Mouse (Mus musculus) telencephalon, adult 2 months (tissue): ENCODE data around the gene Prl8a2.

ENCODE experiments used
- DNase-seq: peaks from one replicate; pipeline ENCODE4 v3.0.0-alpha.2; 2011; ENCODE audit warnings: low read depth, low spot score

Prl8a2 gene

DNA sequence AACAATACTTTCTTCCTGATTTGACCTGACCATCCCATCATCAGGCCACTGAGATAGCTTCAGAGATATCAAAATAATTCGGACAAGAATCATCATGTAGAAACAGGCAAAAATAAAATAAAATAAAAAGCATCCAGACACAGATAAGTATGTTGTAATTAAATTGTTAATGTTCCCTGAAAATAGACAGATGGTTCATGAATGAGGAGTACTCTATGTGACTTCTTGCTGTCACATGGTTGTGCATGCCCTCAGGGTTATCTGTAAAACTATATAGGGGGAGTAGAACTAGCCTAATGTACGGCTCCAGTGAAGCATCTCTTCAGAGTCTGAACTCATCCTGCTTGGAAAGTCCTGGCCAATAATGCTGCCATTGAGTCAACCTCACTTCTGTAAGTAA lies at the start of gene Prl8a2:
Prl8a2 (plus strand) TSS at position 301 of the 400 bp plus-strand sequence.
- no peak for DNase-seq

DNA sequence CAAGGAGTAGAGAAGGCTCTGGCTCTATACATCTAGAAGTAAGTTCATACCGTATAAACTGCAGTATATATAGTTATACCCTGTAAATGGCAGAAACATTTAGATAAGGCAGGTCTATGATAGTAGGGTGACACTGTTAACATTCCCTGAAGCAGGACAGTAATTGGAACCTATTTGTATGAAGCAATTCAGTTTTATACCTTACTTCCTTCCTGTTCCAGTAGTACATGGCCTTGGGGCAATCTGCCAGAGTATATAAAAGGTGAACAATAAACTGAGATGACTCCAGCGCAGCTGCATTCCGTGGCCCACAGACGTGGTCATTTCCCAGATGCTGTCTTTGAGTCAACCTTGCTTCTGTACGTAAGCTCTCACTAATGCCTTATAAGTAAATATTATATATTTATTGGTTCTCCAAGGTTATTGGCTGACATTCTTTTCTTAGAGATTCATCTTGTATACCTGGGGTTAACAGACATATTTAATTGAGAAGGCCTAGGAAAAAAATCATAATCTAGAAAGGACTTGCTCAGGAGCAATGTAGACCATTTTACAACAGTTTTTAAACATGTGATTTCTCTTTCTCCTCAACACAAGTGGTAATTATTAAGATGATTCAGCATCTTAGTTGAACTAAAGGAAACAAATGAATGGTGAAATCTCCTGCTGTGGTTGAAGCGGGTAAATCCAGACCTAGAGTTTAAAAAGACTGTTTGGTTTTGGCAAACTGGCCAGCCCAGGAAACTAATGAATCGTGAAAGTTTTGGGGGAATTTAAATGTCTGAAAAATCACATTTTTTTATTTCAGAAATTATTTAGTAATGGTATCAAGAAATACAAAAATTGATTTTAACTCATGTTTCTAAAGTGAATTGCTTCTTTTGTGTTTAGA lies 32.9 kb upstream of the Prl8a2 start, which contains the start of gene Prl6a1:
Prl6a1 (plus strand) TSS at position 294 of the 892 bp plus-strand sequence.
- DNase-seq: no peak

DNA sequence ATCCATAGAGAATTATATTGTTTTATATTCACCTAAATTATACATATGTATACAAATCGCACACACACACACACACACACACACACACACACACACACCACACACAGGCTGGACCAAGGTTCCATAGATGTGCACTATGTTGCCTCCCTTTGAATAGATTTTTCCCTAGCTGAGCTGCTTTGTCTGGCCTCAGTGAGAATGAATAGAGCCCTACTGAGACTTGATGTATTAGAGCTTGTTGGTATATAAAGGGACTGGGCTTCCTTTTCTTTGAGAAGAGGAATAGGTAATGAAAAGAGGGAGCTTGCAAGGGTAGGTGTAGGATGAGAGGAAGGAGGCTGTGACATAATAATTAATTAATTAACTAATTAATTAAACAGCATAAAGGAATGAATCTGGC lies 10.5 kb upstream of the Prl8a2 start:
- no peak for DNase-seq

DNA sequence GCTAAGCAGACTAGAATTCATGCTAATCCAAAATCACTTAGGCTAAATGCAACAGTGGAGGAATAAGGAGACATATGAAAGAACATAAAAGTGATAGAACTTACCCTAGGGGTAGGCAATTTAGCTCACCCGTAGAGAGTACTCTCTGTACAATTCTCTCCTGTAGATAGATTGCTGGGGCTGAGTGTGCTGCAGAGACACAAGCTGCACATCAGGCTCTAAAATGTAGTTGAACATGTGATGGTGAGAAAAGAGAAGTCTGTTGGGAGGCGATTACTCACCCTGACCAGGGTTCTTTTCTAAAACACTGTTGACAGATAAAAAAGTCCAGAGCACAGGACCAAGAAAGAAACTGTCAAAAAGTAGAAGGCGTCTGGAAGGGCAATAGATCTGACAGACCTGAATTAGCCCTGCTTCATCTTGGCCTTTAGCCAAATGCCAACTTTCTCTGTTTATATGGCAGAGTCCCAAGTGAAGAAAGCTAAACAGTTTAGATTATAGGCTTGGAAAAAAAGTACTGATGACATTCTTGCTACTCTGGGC lies 2.7 kb upstream of the Prl8a2 start:
- no peak for DNase-seq

DNA sequence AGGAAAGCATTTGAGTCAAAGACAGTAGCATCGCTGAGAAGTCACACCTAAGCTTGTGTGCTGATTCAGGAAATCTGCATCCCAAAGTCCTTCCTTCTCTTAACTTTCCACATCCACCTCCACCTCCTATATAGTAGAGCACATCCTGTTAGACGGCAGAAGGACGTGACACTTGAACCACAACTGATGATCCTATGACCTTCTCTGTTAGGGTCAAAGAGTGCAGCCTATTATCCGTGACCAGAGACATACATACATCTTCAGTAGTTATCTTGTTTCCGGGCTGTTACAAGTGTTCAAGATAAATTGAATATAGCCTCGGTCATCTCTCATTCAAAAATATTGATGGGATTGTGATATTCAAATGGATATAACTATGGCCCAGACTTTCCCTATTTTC lies 45.3 kb downstream of the Prl8a2 start, which contains the start of gene Prl2b1:
Prl2b1 (minus strand) TSS at position 101 of the 400 bp plus-strand sequence.
- DNase-seq: no peak

DNA sequence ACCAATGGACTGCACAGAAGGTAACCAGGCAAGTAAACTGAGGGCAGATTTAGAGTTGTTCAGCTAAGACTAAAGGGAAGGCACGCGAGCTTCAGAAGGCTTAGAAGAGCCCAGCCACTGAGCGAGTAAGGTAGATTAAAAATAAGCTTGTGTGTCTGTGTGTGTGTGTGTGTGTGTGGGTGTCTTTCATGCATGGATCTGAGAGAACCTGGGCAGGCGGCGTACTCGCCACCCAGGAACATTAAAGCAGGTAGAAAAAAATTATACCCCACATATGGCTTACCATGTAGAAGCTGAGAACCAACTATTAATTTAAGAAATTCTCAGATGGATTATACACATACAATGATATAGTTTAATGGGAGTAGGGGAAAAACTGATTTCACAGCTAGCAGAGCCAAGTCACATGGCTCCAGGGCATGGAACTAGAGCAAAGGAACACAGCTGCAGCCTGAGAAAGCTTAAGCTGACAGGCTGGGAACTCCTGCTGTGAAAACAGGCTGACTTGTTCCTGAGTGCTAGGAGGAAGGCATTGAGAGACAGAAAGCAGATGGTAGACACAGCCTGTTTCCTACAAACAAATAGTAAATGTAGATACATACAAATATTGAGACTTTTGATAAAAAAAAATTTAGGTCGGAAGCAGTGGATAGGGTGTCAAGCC lies 53.7 kb downstream of the Prl8a2 start:
- peak; percentile 2 for DNase-seq
